9 mouse cellular contexts compared by ENCODE assay signal in genomic region chr10:58370143-58370542, GRCm38 (mm10). TPM values are rescaled to one million over a fixed set of nuclear protein-coding genes. Genes with fewer than 3 reads are reported as not detected.
DNase-seq lines count a peak whose midpoint lies in the region; ATAC-seq lines count a peak whose summit lies in the region.
"Had no signal": no experiment of that assay in that cellular context is flagged by ENCODE, and none has a peak within 500 bp of the region (broad histone marks: within the 10 kb centered on the region; RNA-seq: fewer than 3 reads in every experiment).

No protein-coding gene starts in this region.

- peak overlapping the region; percentile 63 for H3K4me2 ChIP-seq in liver, embryonic 11.5 days
- peak overlapping the region; percentile 56 for H3K4me2 ChIP-seq in heart, embryonic 13.5 days
- H3K4me2 ChIP-seq: limb, embryonic 15.5 days had no signal

- DNase-seq in liver, embryonic 11.5 days (ENCODE audit: low spot score): no peak
- no peak for DNase-seq in liver
- no peak for DNase-seq in urinary bladder, postnatal 14 days (ENCODE audit: low spot score)
- DNase-seq in gastrocnemius, postnatal 14 days: no peak

- peaks cover 52% of the 10 kb centered on the region for H3K4me1 ChIP-seq in liver, embryonic 11.5 days (replicated peaks; ENCODE audit: control insufficient read depth, insufficient read depth, low read length)
- peaks cover 16% of the 10 kb centered on the region for H3K4me1 ChIP-seq in brown adipose tissue, adult 24 weeks (ENCODE audit: control insufficient read depth, insufficient read depth, insufficient read length, low read length)
- H3K4me1 ChIP-seq in heart, embryonic 13.5 days: peaks cover 72% of the 10 kb centered on the region

- peak overlapping the region; percentile 90 for H3K27ac ChIP-seq in liver, embryonic 11.5 days (ENCODE audit: low read depth, low read length)
- peak overlapping the region; percentile 16; the same call in 1 of the 2 replicates for H3K27ac ChIP-seq in brown adipose tissue, adult 24 weeks (replicated peaks; ENCODE audit: low read depth, low read length)
- peak overlapping the region; percentile 85 for H3K27ac ChIP-seq in heart, embryonic 13.5 days (replicated peaks)
- H3K27ac ChIP-seq: limb, embryonic 15.5 days had no signal

- intact Hi-C loops in gastrocnemius, postnatal 14 days (cut with DNase I; ENCODE audit: low total_unique reads): no loop called here

- H3K9ac ChIP-seq in liver, embryonic 11.5 days (ENCODE audit: low read depth, low read length): peak overlapping the region; percentile 17; the same call in 1 of the 2 replicates
- no peak overlapping the region for H3K9ac ChIP-seq in heart, embryonic 13.5 days
- H3K9ac ChIP-seq: limb, embryonic 15.5 days had no signal

- H3K36me3 ChIP-seq in liver, embryonic 11.5 days (ENCODE audit: control insufficient read depth, insufficient read depth, low read length): no peaks in the 10 kb centered on the region; the same call in 1 of the 2 replicates
- peaks cover 3% of the 10 kb centered on the region; the same call in 1 of the 2 replicates for H3K36me3 ChIP-seq in heart, embryonic 13.5 days
- H3K36me3 ChIP-seq: limb, embryonic 15.5 days had no signal

- ATAC-seq in liver, embryonic 11.5 days (replicated peaks; ENCODE audit: low FRiP score): no peak
- ATAC-seq in heart, embryonic 13.5 days (ENCODE audit: extremely low read depth, insufficient number of reproducible peaks, low FRiP score, low TSS enrichment): no peak
- peak; percentile 59 for ATAC-seq in megakaryocyte progenitor cell, adult 5-6 weeks (replicated peaks; ENCODE audit: poor library complexity)
- ATAC-seq in monocyte, adult 5-6 weeks (replicated peaks; ENCODE audit: insufficient number of reproducible peaks, low FRiP score, low TSS enrichment, poor library complexity, severe bottlenecking): no peak; the same call in 1 of the 2 replicates

- no peaks in the 10 kb centered on the region for H3K9me3 ChIP-seq in liver, embryonic 11.5 days (ENCODE audit: control insufficient read depth, low read length)
- no peaks in the 10 kb centered on the region for H3K9me3 ChIP-seq in heart, embryonic 13.5 days
- H3K9me3 ChIP-seq: limb, embryonic 15.5 days had no signal

- H3K27me3 ChIP-seq in liver, embryonic 11.5 days (replicated peaks; ENCODE audit: control insufficient read depth, insufficient read depth, low read length): no peaks in the 10 kb centered on the region
- no peaks in the 10 kb centered on the region for H3K27me3 ChIP-seq in heart, embryonic 13.5 days (replicated peaks)
- H3K27me3 ChIP-seq: limb, embryonic 15.5 days had no signal

- H3K4me3 ChIP-seq in liver, embryonic 11.5 days (ENCODE audit: low read depth, low read length): no peak overlapping the region
- H3K4me3 ChIP-seq in brown adipose tissue, adult 24 weeks (ENCODE audit: insufficient read depth, low read depth, low read length): no peak overlapping the region
- no peak overlapping the region for H3K4me3 ChIP-seq in heart, embryonic 13.5 days
- H3K4me3 ChIP-seq: limb, embryonic 15.5 days had no signal

RNA-seq across cellular contexts. Expression of gene Lims1, which starts 46.9 kb away (rescaled TPM):
- 110 and 131 TPM in 2 replicates for polyA plus RNA-seq in liver, embryonic 11.5 days (2014; fragmentation: Nextera tagmentation; extraction: Ambion mirVana)
- 18.9 and 27.1 TPM in 2 replicates for polyA plus RNA-seq in brown adipose tissue, adult 24 weeks (2012; ENCODE audit: insufficient read depth, insufficient read length, missing spikeins)
- polyA plus RNA-seq in heart, embryonic 13.5 days (2015; fragmentation: Nextera tagmentation; extraction: Ambion mirVana): 160 and 177 TPM in 2 replicates
- 107 and 116 TPM in 2 replicates for total RNA-seq in megakaryocyte progenitor cell, adult 5-6 weeks (2015)
- total RNA-seq in megakaryocyte progenitor cell, adult 5-6 weeks (2017): 68.9 and 71.3 TPM in 2 replicates
- 10 to 100 TPM; 48.4 to 70.7 TPM for total RNA-seq in gastrocnemius, postnatal 14 days (2021)
- 106 to 148 TPM (median 112 TPM) in 3 replicates for total RNA-seq in monocyte, adult 5-6 weeks (2017)

Comparison
In these comparisons a context has a peak if more than half of its experiments do, and no peak if none do; other contexts are left out.
1. H3K27ac ChIP-seq: peak in every context shown above with its lines; median percentile 90 in liver, embryonic 11.5 days; 85 in heart, embryonic 13.5 days; 16 in brown adipose tissue, adult 24 weeks.